Comparison of ENCODE assay signal across 8 mouse cellular contexts in genomic region chr7:38271859-38272258, GRCm38 (mm10). TPM values are rescaled to one million over a fixed set of nuclear protein-coding genes. Genes with fewer than 3 reads are reported as not detected.
DNase-seq lines count a peak whose midpoint lies in the region; ATAC-seq and TF ChIP-seq lines count a peak whose summit lies in the region.

No protein-coding gene starts in this region.

- H3K4me1 ChIP-seq in cerebellum, adult 2 months (ENCODE audit: control insufficient read depth, insufficient read depth, low read length): peaks cover 6% of the 10 kb centered on the region
- H3K4me1 ChIP-seq in ES-Bruce4 (ENCODE audit: control insufficient read depth, insufficient read depth, low read length): no peaks in the 10 kb centered on the region
- peaks cover 16% of the 10 kb centered on the region for H3K4me1 ChIP-seq in forebrain, embryonic 13.5 days
- H3K4me1 ChIP-seq in liver, embryonic 14.5 days (replicated peaks; ENCODE audit: control insufficient read depth in 2 of 2, insufficient read depth in 2 of 2, low read length in 1 of 2): peaks cover 11 to 12% of the 10 kb centered on the region in 2 experiments

- WGBS in cerebellum, adult 2 months: 9% methylated on average over 4 of the region's 4 CpGs
- WGBS in forebrain, embryonic 13.5 days: 19% methylated on average over 4 of the region's 4 CpGs
- WGBS in liver, embryonic 14.5 days (ENCODE audit: insufficient replicate concordance): 3% methylated on average over 4 of the region's 4 CpGs

- no peak for TF ChIP-seq CTCF in cerebellum, adult 2 months (IDR thresholded peaks at IDR 0.05; ENCODE audit: borderline replicate concordance, insufficient read depth, low read depth, low read length)
- TF ChIP-seq CTCF in ES-Bruce4 (IDR thresholded peaks at IDR 0.05; ENCODE audit: low read depth, low read length): no peak
- no peak for TF ChIP-seq CTCF in liver, embryonic 14.5 days (IDR thresholded peaks at IDR 0.05; ENCODE audit: low read depth)

- peak in 1 of 2 experiments; percentile 14 for DNase-seq in cerebellum, adult 2 months
- no peak for DNase-seq in cerebellum, adult 11-12 months
- no peak for DNase-seq in liver, embryonic 14.5 days (ENCODE audit: low read depth in 3 of 3, low spot score in 3 of 3)
- no peak for DNase-seq in urinary bladder, postnatal 4 days (ENCODE audit: low spot score in 2 of 2)
- no peak for DNase-seq in kidney, postnatal 36 days

- peak overlapping the region; percentile 59 for H3K9ac ChIP-seq in ES-Bruce4 (ENCODE audit: low read depth, poor library complexity, severe bottlenecking)
- H3K9ac ChIP-seq in forebrain, embryonic 13.5 days: peak overlapping the region; percentile 82
- peak overlapping the region; percentile 77 for H3K9ac ChIP-seq in liver, embryonic 14.5 days (replicated peaks)

- H3K27ac ChIP-seq in cerebellum, adult 2 months (ENCODE audit: insufficient read depth, low read length): no peak overlapping the region
- no peak overlapping the region for H3K27ac ChIP-seq in ES-Bruce4 (ENCODE audit: insufficient read depth, low read length)
- no peak overlapping the region for H3K27ac ChIP-seq in forebrain, embryonic 13.5 days
- H3K27ac ChIP-seq in liver, embryonic 14.5 days: no peak overlapping the region

- no peaks in the 10 kb centered on the region for H3K27me3 ChIP-seq in cerebellum, adult 2 months (ENCODE audit: control insufficient read depth, insufficient read depth, low read length)
- H3K27me3 ChIP-seq in ES-Bruce4 (ENCODE audit: control insufficient read depth, insufficient read depth, low read length, poor library complexity, severe bottlenecking): no peaks in the 10 kb centered on the region
- H3K27me3 ChIP-seq in forebrain, embryonic 13.5 days: no peaks in the 10 kb centered on the region
- no peaks in the 10 kb centered on the region for H3K27me3 ChIP-seq in liver, embryonic 14.5 days (ENCODE audit: control insufficient read depth, insufficient read depth, low read length)

- TF ChIP-seq EP300 in ES-Bruce4 (IDR thresholded peaks at IDR 0.05; ENCODE audit: insufficient read depth, low read depth, low read length): no peak
- no peak for TF ChIP-seq EP300 in liver, embryonic 14.5 days (IDR thresholded peaks at IDR 0.05; ENCODE audit: low read depth)

- H3K9me3 ChIP-seq in ES-Bruce4 (replicated peaks; ENCODE audit: control insufficient read depth, insufficient read depth, low read length, poor library complexity, severe bottlenecking): no peaks in the 10 kb centered on the region
- no peaks in the 10 kb centered on the region for H3K9me3 ChIP-seq in forebrain, embryonic 13.5 days (replicated peaks)
- H3K9me3 ChIP-seq in liver, embryonic 14.5 days (ENCODE audit: control insufficient read depth, low read length): no peaks in the 10 kb centered on the region

- H3K4me2 ChIP-seq in forebrain, embryonic 13.5 days: peak overlapping the region; percentile 95
- H3K4me2 ChIP-seq in liver, embryonic 14.5 days (ENCODE audit: low read depth): peak overlapping the region; percentile 80

- peak overlapping the region; percentile 42 for H3K4me3 ChIP-seq in cerebellum, adult 2 months (replicated peaks; ENCODE audit: insufficient read depth, low read depth, low read length)
- peak overlapping the region; percentile 29 for H3K4me3 ChIP-seq in ES-Bruce4 (ENCODE audit: low read depth, low read length)
- H3K4me3 ChIP-seq in forebrain, embryonic 13.5 days: peak overlapping the region; percentile 77
- peak overlapping the region; percentile 45 to 90 for H3K4me3 ChIP-seq in liver, embryonic 14.5 days (ENCODE audit: insufficient read depth in 1 of 2, low read depth in 2 of 2, low read length in 2 of 2)

- no peak for TF ChIP-seq POLR2A in cerebellum, adult 2 months (IDR thresholded peaks at IDR 0.05; ENCODE audit: borderline replicate concordance, insufficient read depth, low read length)
- TF ChIP-seq POLR2A in ES-Bruce4 (IDR thresholded peaks at IDR 0.05; ENCODE audit: insufficient read depth, low read length): no peak

- peaks cover 6% of the 10 kb centered on the region for H3K36me3 ChIP-seq in ES-Bruce4 (ENCODE audit: control insufficient read depth, insufficient read depth, low read length, poor library complexity, severe bottlenecking)
- H3K36me3 ChIP-seq in forebrain, embryonic 13.5 days (ENCODE audit: poor library complexity, severe bottlenecking): peaks cover 22% of the 10 kb centered on the region
- no peaks in the 10 kb centered on the region for H3K36me3 ChIP-seq in liver, embryonic 14.5 days (replicated peaks; ENCODE audit: control insufficient read depth, insufficient read depth, low read depth)

- peak; percentile 31 for ATAC-seq in forebrain, embryonic 13.5 days
- ATAC-seq in liver, embryonic 14.5 days (ENCODE audit: insufficient read depth): peak; percentile 18; the same call in 1 of the 2 replicates
- ATAC-seq in activated CD4-positive, CD25-positive, alpha-beta regulatory T cell, adult 4 months: no peak

RNA-seq across cellular contexts. Expression of gene Pop4, which starts 0.6 kb away (rescaled TPM):
- polyA plus RNA-seq in cerebellum, adult 2 months (2012; rRNA removed): 36.8 and 39.3 TPM in 2 replicates
- polyA plus RNA-seq in ES-Bruce4 (2011; ENCODE audit: insufficient read depth, insufficient read length, low read depth, missing spikeins): 44.6 and 52.4 TPM in 2 replicates
- polyA plus RNA-seq in forebrain, embryonic 13.5 days (2015; fragmentation: Nextera tagmentation; extraction: Ambion mirVana): 92.4 and 99.8 TPM in 2 replicates
- 6.0 and 8.5 TPM in 2 replicates for polyA plus RNA-seq in liver, embryonic 14.5 days (2012; rRNA removed)
- polyA plus RNA-seq in liver, embryonic 14.5 days (2014; fragmentation: Nextera tagmentation; extraction: Ambion mirVana): 12.7 and 14.2 TPM in 2 replicates
- 10 to 100 TPM; 30.7 to 34.4 TPM for polyA plus RNA-seq in activated CD4-positive, CD25-positive, alpha-beta regulatory T cell, adult 4 months (2017; shearing (Covaris generic))

RNA-seq across cellular contexts. Expression of gene Plekhf1, which starts 44.0 kb away (rescaled TPM):
- polyA plus RNA-seq in cerebellum, adult 2 months (2012; rRNA removed): 8.2 and 10.2 TPM in 2 replicates
- 1.5 and 1.6 TPM in 2 replicates for polyA plus RNA-seq in ES-Bruce4 (2011; ENCODE audit: insufficient read depth, insufficient read length, low read depth, missing spikeins)
- 0.67 and 0.71 TPM in 2 replicates for polyA plus RNA-seq in forebrain, embryonic 13.5 days (2015; fragmentation: Nextera tagmentation; extraction: Ambion mirVana)
- 0.24 and 0.26 TPM in 2 replicates for polyA plus RNA-seq in liver, embryonic 14.5 days (2012; rRNA removed)
- polyA plus RNA-seq in liver, embryonic 14.5 days (2014; fragmentation: Nextera tagmentation; extraction: Ambion mirVana): 0.37 and 0.38 TPM in 2 replicates
- under 1 TPM; 0.45 to 0.47 TPM for polyA plus RNA-seq in activated CD4-positive, CD25-positive, alpha-beta regulatory T cell, adult 4 months (2017; shearing (Covaris generic))
